Mouse (Mus musculus) urinary bladder, postnatal 14 days (tissue): ENCODE measurements around the gene Fam131b.

Experiments used
- DNase-seq: peaks from one replicate; pipeline ENCODE4 v3.0.0; 2021; ENCODE audit warnings: low spot score

Fam131b gene

DNA sequence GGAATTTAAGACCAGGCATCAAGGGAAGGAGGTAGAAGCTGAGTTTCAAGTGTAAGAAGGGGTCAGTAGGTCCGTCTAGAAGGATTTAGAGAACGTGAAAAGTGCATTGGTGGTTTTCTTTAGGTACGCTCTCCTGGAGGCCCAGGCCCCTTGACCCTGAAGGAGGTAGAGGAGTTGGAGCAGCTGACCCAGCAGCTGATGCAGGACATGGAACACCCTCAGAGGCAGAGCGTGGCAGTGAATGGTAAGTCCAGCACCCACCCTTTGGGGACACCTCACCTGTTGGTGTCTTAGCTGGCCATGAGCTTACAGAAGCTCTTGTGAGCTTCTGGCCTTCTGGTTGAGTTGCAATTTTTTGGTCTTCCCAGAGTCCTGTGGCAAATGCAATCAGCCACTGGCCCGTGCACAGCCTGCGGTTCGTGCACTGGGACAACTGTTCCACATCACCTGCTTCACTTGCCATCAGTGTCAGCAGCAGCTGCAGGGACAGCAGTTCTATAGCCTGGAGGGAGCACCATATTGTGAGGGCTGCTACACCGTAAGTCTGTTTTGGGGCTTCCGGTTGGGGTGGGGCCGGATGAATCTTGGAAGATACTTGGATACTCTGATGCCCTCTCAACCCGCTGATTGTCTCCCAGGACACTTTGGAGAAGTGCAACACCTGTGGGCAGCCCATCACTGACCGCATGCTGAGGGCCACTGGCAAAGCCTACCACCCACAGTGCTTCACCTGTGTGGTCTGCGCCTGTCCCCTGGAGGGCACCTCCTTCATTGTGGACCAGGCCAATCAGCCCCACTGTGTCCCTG lies 31.6 kb upstream of the Fam131b start:
- no peak for DNase-seq

DNA sequence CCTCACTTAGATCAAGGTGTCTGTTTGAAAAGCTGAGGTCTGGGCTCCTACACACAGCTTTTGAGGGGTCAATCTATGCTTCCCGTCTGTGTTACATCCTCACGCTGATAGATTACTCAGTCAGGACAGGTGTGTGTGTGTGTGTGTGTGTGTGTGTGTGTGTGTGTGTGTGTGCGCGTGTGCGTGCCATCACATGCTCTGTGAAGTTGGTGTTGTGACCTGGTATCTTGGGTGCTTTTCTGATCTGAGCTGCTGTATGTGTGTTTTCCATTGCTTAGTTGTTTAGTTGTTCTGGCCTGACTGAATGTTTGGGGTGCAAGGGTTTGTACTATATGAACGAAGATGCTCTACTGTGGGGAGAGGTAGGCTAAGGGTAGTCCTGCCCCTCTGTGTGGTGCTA lies 30.9 kb upstream of the Fam131b start:
- DNase-seq, result no peak

- peak; percentile 45 for DNase-seq
These were observed 29.9 kb upstream of the Fam131b start for GRCm38 (mm10) chr6:42354076-42355019.

GRCm38 (mm10) chr6:42353180-42353579 lies 28.7 kb upstream of the Fam131b start:
- DNase-seq, result no peak

GRCm38 (mm10) chr6:42352486-42352846 lies 28.0 kb upstream of the Fam131b start:
- no peak for DNase-seq

DNA sequence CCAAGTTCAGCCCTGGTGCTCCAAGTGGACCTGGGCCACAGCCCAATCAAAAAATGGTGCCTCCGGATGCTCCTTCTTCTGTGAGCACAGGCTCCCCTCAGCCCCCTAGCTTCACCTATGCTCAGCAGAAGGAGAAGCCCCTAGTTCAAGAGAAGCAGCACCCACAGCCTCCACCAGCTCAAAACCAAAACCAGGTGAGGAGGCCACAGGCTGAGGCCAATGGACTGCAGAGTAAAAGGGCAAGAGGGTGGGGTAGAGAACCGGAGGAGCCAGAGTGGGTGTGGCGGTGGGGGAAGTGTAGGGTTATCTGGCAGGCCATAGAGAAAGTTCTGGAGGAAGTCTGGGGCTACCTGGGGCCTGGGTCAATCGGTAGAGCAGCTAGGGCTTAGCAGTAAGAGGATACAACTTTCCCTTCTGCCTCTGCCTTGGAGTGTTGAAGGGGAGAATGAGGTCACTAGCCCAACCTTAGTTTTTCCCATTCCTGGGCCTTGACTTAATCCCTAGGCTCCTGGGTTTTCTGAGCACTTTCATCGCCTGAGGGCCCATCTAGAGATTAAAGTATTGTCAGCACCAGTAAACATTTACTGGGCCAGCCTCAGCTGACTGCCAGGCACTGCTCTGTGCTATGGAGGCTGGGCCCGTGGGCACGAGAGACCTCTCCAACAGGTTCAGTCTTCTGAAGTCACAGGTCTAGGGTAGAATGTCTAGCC lies 27.5 kb upstream of the Fam131b start:
- peak; percentile 53 for DNase-seq

- DNase-seq, result no peak
These were observed 26.7 kb upstream of the Fam131b start for GRCm38 (mm10) chr6:42350968-42351775.

DNA sequence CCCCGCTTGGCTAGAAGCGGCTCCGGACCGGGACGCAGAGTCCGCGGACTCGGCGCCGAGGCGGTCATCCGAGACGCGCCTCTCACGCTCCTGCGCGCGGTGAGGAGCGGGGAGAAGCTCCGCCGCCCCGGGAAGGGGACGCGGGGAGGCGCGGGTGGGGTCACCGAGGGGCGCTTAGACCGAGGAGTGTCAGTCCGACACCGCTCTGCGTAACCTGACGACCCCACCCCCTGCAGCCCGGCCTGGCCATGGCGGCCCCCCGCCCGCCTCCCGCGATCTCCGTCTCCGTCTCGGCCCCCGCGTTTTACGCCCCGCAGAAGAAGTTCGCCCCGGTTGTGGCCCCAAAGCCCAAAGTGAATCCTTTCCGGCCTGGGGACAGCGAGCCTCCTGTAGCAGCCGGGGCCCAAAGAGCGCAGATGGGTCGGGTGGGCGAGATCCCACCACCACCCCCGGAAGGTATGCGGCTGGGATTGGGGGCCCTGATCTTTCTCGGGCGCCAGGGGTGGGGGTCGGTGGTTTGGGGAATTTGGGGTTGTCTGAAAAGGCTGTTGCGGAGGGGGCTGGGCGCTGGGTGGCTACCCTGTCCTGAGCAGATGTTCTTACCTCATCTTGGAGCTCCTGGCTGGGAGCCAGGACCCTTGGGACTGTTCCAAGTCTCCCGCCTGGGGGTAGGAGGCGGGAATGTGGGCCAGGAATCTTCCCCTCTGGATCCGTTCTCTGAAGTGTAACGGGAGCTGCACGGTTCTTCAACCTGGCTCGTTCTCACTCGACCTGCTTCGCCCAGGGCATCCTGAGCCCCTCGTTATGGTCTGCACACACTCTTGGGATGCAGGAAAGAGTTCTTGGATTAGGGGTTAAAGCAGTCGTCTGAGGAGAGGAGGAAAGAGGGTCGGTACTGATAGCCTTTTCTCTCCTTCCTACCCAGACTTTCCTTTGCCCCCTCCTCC lies 25.9 kb upstream of the Fam131b start:
- DNase-seq, result peak; percentile 79

GRCm38 (mm10) chr6:42349426-42350020 lies 25.1 kb upstream of the Fam131b start, which contains the start of gene Zyx:
Zyx (plus strand) TSS chr6:42349630.
- DNase-seq, result peak; percentile 95

- peak; percentile 83 for DNase-seq
These were observed 24.6 kb upstream of the Fam131b start for GRCm38 (mm10) chr6:42349006-42349425.

GRCm38 (mm10) chr6:42348281-42349005 lies 24.0 kb upstream of the Fam131b start:
- DNase-seq, result no peak

GRCm38 (mm10) chr6:42344255-42344654 lies 19.8 kb upstream of the Fam131b start:
- DNase-seq, result no peak

- DNase-seq, result no peak
These were observed 19.1 kb upstream of the Fam131b start for GRCm38 (mm10) chr6:42343361-42344120.

DNA sequence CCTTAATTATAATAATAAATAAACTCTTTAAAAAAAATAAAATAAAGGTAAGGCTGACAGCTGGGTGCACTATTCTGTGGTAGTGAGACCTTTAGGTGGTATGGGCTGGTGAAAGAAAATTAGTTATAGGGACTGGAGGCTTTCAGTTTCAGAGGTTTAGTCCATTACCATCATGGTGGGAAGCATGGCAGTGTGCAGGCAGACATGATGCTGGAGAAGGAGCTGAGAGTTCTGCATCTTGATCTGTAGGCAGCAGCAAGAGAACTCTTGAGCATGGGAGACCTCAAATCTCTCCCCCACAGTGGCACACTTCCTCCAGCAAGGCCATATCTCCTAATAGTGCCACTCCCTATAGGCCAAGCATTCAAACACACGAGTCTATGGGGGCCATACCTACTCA lies 17.7 kb upstream of the Fam131b start:
- no peak for DNase-seq

DNA sequence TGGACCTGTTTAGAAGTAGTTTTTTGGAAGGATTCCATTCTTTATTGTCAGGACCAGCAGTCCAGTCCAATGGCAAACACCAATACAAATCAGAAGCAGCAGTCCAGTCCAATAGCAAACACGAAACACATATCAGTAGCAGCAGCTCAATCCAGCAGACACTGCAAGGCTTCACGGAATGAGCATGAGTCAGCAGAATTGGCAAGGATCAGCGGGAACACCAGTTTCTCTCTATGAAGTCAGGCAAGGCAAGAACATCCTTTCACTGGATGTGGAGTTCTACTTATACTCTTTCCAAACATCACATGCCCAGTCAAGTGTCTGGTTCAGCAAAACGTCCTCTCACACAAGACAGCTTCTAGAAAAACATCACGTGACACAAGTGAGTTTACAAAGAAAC lies 15.5 kb upstream of the Fam131b start:
- DNase-seq, result no peak

GRCm38 (mm10) chr6:42339189-42339588 lies 14.7 kb upstream of the Fam131b start:
- DNase-seq, result no peak

GRCm38 (mm10) chr6:42330946-42331345 lies 6.5 kb upstream of the Fam131b start:
- no peak for DNase-seq

DNA sequence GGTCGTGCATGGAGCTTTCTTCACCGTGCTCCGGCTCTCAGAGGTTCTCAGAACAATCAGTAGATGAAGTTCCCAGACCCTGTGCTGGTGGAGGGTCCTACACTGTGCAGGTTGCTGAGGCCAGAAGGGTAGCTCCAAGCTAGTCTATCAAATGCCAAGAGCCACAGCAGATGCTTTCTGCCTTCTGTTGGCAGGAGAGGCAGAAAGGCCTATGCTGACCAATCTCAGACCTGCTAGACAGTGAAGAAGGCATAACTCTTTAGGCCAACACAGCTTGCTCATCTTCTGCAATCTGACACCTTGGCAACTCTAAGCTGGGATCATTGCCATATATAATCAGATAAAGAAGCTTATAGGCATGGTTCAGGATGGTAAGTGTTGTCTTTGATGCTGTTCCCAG lies 5.8 kb upstream of the Fam131b start:
- no peak for DNase-seq
